Mouse (Mus musculus) kidney, postnatal 4 days (tissue): ENCODE measurements around the gene Plekha1.
A peak's percentile ranks its signal among the peaks of the same experiment; 100 is the strongest.

Source experiments
- DNase-seq, 2 experiments: peaks; one replicate each; pipeline ENCODE4 v3.0.0; 2021; ENCODE audit warnings: mixed read lengths in 2 of 2

Gene Plekha1

GRCm38 (mm10) chr7:130865613-130866591 lies at the start of gene Plekha1:
Plekha1 (plus strand) TSS chr7:130865756.
- DNase-seq: peak; percentile 95 to 97

GRCm38 (mm10) chr7:130816243-130816642 lies 49.3 kb upstream of the Plekha1 start:
- no peak for DNase-seq

GRCm38 (mm10) chr7:130818813-130819212 lies 46.7 kb upstream of the Plekha1 start:
- no peak for DNase-seq

- no peak for DNase-seq
These were observed 45.9 kb upstream of the Plekha1 start for GRCm38 (mm10) chr7:130819624-130820023.

GRCm38 (mm10) chr7:130823992-130824391 lies 41.6 kb upstream of the Plekha1 start:
- DNase-seq: no peak

GRCm38 (mm10) chr7:130826343-130826742 lies 39.2 kb upstream of the Plekha1 start:
- DNase-seq: no peak

GRCm38 (mm10) chr7:130827431-130827830 lies 38.1 kb upstream of the Plekha1 start:
- DNase-seq: peak; percentile 71 to 72

- no peak for DNase-seq
These were observed 37.6 kb upstream of the Plekha1 start for GRCm38 (mm10) chr7:130827844-130828403.

GRCm38 (mm10) chr7:130828475-130828874 lies 37.1 kb upstream of the Plekha1 start:
- no peak for DNase-seq

- no peak for DNase-seq
These were observed 34.0 kb upstream of the Plekha1 start for GRCm38 (mm10) chr7:130831586-130831985.

- peak; percentile 41 to 62 for DNase-seq
These were observed 31.3 kb upstream of the Plekha1 start for GRCm38 (mm10) chr7:130834299-130834698.

- DNase-seq: peak; percentile 63 to 75
These were observed 30.3 kb upstream of the Plekha1 start for GRCm38 (mm10) chr7:130834958-130835861.

GRCm38 (mm10) chr7:130836066-130836465 lies 29.5 kb upstream of the Plekha1 start:
- peak in 1 of 2 experiments; percentile 27 for DNase-seq

- DNase-seq: peak; percentile 70 to 82
These were observed 27.5 kb upstream of the Plekha1 start for GRCm38 (mm10) chr7:130837941-130838657.

- DNase-seq: no peak
These were observed 26.9 kb upstream of the Plekha1 start for GRCm38 (mm10) chr7:130838658-130839025.

GRCm38 (mm10) chr7:130839380-130840100 lies 26.0 kb upstream of the Plekha1 start:
- DNase-seq: no peak

- DNase-seq: no peak
These were observed 18.3 kb upstream of the Plekha1 start for GRCm38 (mm10) chr7:130847164-130847718.

GRCm38 (mm10) chr7:130854684-130855292 lies 10.8 kb upstream of the Plekha1 start:
- no peak for DNase-seq

- DNase-seq: no peak
These were observed 9.9 kb upstream of the Plekha1 start for GRCm38 (mm10) chr7:130855681-130856080.

- no peak for DNase-seq
These were observed 7.6 kb upstream of the Plekha1 start for GRCm38 (mm10) chr7:130857973-130858372.

GRCm38 (mm10) chr7:130859926-130860325 lies 5.6 kb upstream of the Plekha1 start:
- DNase-seq: no peak
